Mouse (Mus musculus): ENCODE measurements around the gene Gltp. TPM values are rescaled to one million over a fixed set of nuclear protein-coding genes. Genes with fewer than 3 reads are reported as not detected.

Gene Gltp
- polyA plus RNA-seq, 1 experiment from 2014 or later, result 87.4 TPM

DNA sequence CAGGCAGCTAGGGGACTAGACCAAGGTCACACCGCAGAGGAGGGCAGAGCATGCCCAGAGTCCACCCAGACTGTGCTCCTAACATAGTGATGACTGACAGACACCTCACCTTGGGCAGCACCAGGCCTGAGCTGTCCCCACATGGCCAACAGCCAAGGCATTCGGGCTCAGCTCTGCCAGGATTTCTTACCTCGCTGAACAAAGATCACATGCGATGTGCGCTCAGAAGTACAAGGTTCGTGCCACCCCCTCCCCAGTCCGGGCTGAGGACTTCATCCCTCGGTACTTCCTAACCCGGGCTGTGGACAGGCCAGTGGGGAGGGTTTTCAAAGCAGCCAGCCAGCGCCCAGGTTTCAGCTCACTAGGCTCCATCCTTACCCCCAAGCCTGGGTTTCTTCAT, 33.4 kb downstream of the Gltp start:
- 36% methylated on average over 10 of the region's 10 CpGs for whole genome bisulfite sequencing
- Histone ChIP-seq H3K27me3 (ENCODE audit: control insufficient read depth, insufficient read depth, low read length) (peaks cover 10% of the 10 kb centered on the region), H3K4me1 (ENCODE audit: control insufficient read depth, insufficient read depth, low read length) (peaks cover 7% of the 10 kb centered on the region; the same call in 1 of the 2 replicates), H3K9me3 (ENCODE audit: control insufficient read depth, low read depth, low read length) (no peaks in the 10 kb centered on the region), H3K4me2 (replicated peaks; ENCODE audit: low read depth, low read length) (peak overlapping the region; percentile 95), H3K4me3 (ENCODE audit: low read depth, low read length) (peak overlapping the region; percentile 49), H3K36me3 (ENCODE audit: control insufficient read depth, insufficient read depth, low read length) (no peaks in the 10 kb centered on the region), H3K9ac (replicated peaks; ENCODE audit: low read depth, low read length) (no peak overlapping the region), H3K27ac (ENCODE audit: low read length) (no peak overlapping the region)
- no peak for ATAC-seq (ENCODE audit: insufficient number of reproducible peaks, insufficient read depth, low FRiP score, low read depth)

DNA sequence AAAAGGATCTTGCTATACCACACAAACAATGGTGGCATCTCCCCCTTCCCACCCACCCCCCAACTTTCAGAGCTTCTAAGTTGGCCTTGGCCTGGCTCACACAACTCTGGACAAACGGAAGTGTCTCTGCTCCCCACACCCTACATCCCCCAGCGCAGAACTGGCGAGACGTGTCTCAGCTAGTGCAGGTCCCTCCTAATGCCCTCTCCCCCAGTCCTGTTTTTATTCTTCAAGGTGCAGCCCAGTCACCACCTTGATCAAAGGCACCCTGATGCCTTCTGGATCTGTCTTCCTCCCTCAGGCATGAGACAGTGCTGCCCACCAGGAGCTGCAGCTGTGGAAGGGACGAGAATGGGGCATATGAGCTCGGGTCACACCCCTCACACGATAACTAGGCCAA, 34.5 kb downstream of the Gltp start:
- ATAC-seq (ENCODE audit: insufficient number of reproducible peaks, insufficient read depth, low FRiP score, low read depth), result no peak

GRCm38 (mm10) chr5:114655721-114656120, 35.1 kb downstream of the Gltp start:
- H3K4me1 ChIP-seq (ENCODE audit: control insufficient read depth, insufficient read depth, low read length), result peaks cover 7% of the 10 kb centered on the region; the same call in 1 of the 2 replicates
- ATAC-seq (ENCODE audit: insufficient number of reproducible peaks, insufficient read depth, low FRiP score, low read depth), result no peak
- H3K9ac ChIP-seq (replicated peaks; ENCODE audit: low read depth, low read length), result no peak overlapping the region
- peaks cover 10% of the 10 kb centered on the region for H3K27me3 ChIP-seq (ENCODE audit: control insufficient read depth, insufficient read depth, low read length)
- H3K4me2 ChIP-seq (replicated peaks; ENCODE audit: low read depth, low read length), result no peak overlapping the region
- no peak overlapping the region for H3K4me3 ChIP-seq (ENCODE audit: low read depth, low read length)
- H3K9me3 ChIP-seq (ENCODE audit: control insufficient read depth, low read depth, low read length), result no peaks in the 10 kb centered on the region
- no peak overlapping the region for H3K27ac ChIP-seq (ENCODE audit: low read length)
- no peaks in the 10 kb centered on the region for H3K36me3 ChIP-seq (ENCODE audit: control insufficient read depth, insufficient read depth, low read length)
- WGBS, result 81% methylated on average over 5 of the region's 5 CpGs

More for the DNA sequence above, 34.5 kb downstream of the Gltp start:
- Histone ChIP-seq H3K9me3 (ENCODE audit: control insufficient read depth, low read depth, low read length) (no peaks in the 10 kb centered on the region), H3K4me3 (ENCODE audit: low read depth, low read length) (no peak overlapping the region), H3K36me3 (ENCODE audit: control insufficient read depth, insufficient read depth, low read length) (no peaks in the 10 kb centered on the region), H3K4me2 (replicated peaks; ENCODE audit: low read depth, low read length) (no peak overlapping the region), H3K4me1 (ENCODE audit: control insufficient read depth, insufficient read depth, low read length) (peaks cover 7% of the 10 kb centered on the region; the same call in 1 of the 2 replicates), H3K27ac (ENCODE audit: low read length) (no peak overlapping the region), H3K9ac (replicated peaks; ENCODE audit: low read depth, low read length) (no peak overlapping the region), H3K27me3 (ENCODE audit: control insufficient read depth, insufficient read depth, low read length) (peaks cover 10% of the 10 kb centered on the region)
- WGBS, result 80% methylated on average over 7 of the region's 7 CpGs

- H3K9me3 ChIP-seq (ENCODE audit: control insufficient read depth, low read depth, low read length), result no peaks in the 10 kb centered on the region
- ATAC-seq (ENCODE audit: insufficient number of reproducible peaks, insufficient read depth, low FRiP score, low read depth), result no peak
- H3K27ac ChIP-seq (ENCODE audit: low read length), result no peak overlapping the region
- peaks cover 10% of the 10 kb centered on the region for H3K27me3 ChIP-seq (ENCODE audit: control insufficient read depth, insufficient read depth, low read length)
- H3K4me3 ChIP-seq (ENCODE audit: low read depth, low read length), result no peak overlapping the region
- peaks cover 7% of the 10 kb centered on the region; the same call in 1 of the 2 replicates for H3K4me1 ChIP-seq (ENCODE audit: control insufficient read depth, insufficient read depth, low read length)
- H3K9ac ChIP-seq (replicated peaks; ENCODE audit: low read depth, low read length), result no peak overlapping the region
- 72% methylated on average over 12 of the region's 15 CpGs for WGBS
- H3K36me3 ChIP-seq (ENCODE audit: control insufficient read depth, insufficient read depth, low read length), result no peaks in the 10 kb centered on the region
- H3K4me2 ChIP-seq (replicated peaks; ENCODE audit: low read depth, low read length), result no peak overlapping the region
Measured at GRCm38 (mm10) chr5:114653656-114654437, 36.9 kb downstream of the Gltp start.

GRCm38 (mm10) chr5:114651449-114651848, 39.3 kb downstream of the Gltp start:
- no peak overlapping the region for H3K27ac ChIP-seq (ENCODE audit: low read length)
- peaks cover 4% of the 10 kb centered on the region; the same call in 1 of the 2 replicates for H3K4me1 ChIP-seq (ENCODE audit: control insufficient read depth, insufficient read depth, low read length)
- no peak overlapping the region for H3K4me2 ChIP-seq (replicated peaks; ENCODE audit: low read depth, low read length)
- ATAC-seq (ENCODE audit: insufficient number of reproducible peaks, insufficient read depth, low FRiP score, low read depth), result no peak
- H3K9me3 ChIP-seq (ENCODE audit: control insufficient read depth, low read depth, low read length), result no peaks in the 10 kb centered on the region
- peaks cover 2% of the 10 kb centered on the region; the same call in 1 of the 2 replicates for H3K27me3 ChIP-seq (ENCODE audit: control insufficient read depth, insufficient read depth, low read length)
- 29% methylated on average over 3 of the region's 3 CpGs for WGBS
- H3K36me3 ChIP-seq (ENCODE audit: control insufficient read depth, insufficient read depth, low read length), result no peaks in the 10 kb centered on the region
- H3K4me3 ChIP-seq (ENCODE audit: low read depth, low read length), result no peak overlapping the region
- H3K9ac ChIP-seq (replicated peaks; ENCODE audit: low read depth, low read length), result no peak overlapping the region

GRCm38 (mm10) chr5:114651002-114651401, 39.8 kb downstream of the Gltp start:
- no peak for ATAC-seq (ENCODE audit: insufficient number of reproducible peaks, insufficient read depth, low FRiP score, low read depth)
- H3K9ac ChIP-seq (replicated peaks; ENCODE audit: low read depth, low read length), result no peak overlapping the region
- WGBS, result 39% methylated on average over 14 of the region's 14 CpGs
- no peak overlapping the region for H3K4me3 ChIP-seq (ENCODE audit: low read depth, low read length)
- no peak overlapping the region for H3K4me2 ChIP-seq (replicated peaks; ENCODE audit: low read depth, low read length)
- H3K36me3 ChIP-seq (ENCODE audit: control insufficient read depth, insufficient read depth, low read length), result no peaks in the 10 kb centered on the region
- H3K27ac ChIP-seq (ENCODE audit: low read length), result no peak overlapping the region
- no peaks in the 10 kb centered on the region for H3K27me3 ChIP-seq (ENCODE audit: control insufficient read depth, insufficient read depth, low read length)
- H3K4me1 ChIP-seq (ENCODE audit: control insufficient read depth, insufficient read depth, low read length), result peaks cover 4% of the 10 kb centered on the region; the same call in 1 of the 2 replicates
- H3K9me3 ChIP-seq (ENCODE audit: control insufficient read depth, low read depth, low read length), result no peaks in the 10 kb centered on the region

- Histone ChIP-seq H3K4me2 (replicated peaks; ENCODE audit: low read depth, low read length) (no peak overlapping the region), H3K9ac (replicated peaks; ENCODE audit: low read depth, low read length) (no peak overlapping the region), H3K9me3 (ENCODE audit: control insufficient read depth, low read depth, low read length) (no peaks in the 10 kb centered on the region), H3K4me1 (ENCODE audit: control insufficient read depth, insufficient read depth, low read length) (peaks cover 4% of the 10 kb centered on the region; the same call in 1 of the 2 replicates), H3K27ac (ENCODE audit: low read length) (no peak overlapping the region), H3K27me3 (ENCODE audit: control insufficient read depth, insufficient read depth, low read length) (no peaks in the 10 kb centered on the region), H3K36me3 (ENCODE audit: control insufficient read depth, insufficient read depth, low read length) (no peaks in the 10 kb centered on the region), H3K4me3 (ENCODE audit: low read depth, low read length) (no peak overlapping the region)
- ATAC-seq (ENCODE audit: insufficient number of reproducible peaks, insufficient read depth, low FRiP score, low read depth), result no peak
- 68% methylated on average over 11 of the region's 11 CpGs for WGBS
Measured at GRCm38 (mm10) chr5:114648728-114649311, 42.0 kb downstream of the Gltp start.

DNA sequence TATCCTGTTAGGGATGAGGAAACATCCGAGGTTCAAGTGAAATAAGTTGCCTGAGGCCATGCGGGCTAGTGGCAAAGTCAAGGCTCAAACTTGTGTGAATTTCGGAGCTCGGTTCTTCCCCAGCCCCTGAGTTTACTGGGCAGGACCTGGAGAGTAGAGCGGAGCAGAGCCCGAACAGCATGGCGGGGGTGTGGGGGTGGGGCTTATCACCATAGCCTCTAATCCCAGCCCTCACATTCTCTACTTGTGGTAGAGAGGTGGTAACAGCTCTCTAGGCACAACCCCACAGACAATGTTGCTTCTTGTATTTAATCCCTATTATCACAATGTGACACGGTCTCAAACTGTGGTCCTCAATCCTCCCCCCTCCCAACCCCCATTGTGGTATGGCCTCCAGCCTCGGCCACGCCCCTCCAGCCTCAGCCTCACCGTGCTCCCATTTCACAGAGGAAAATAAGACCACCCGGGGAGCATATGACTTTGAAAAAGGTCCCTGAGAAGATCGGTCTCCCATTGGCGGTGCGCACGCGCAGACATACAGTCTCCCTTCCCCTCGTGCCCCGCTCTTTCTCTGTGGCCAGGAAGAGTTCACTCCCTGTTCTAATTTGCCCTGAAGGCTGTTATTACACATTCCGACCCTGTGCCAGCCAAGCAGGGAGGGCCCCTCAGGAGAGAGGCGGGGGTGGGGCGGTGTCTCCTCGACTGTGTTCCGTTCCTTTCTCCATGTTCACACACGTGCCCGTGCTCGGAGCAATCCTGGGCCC, 43.4 kb downstream of the Gltp start:
- no peak overlapping the region for H3K9ac ChIP-seq (replicated peaks; ENCODE audit: low read depth, low read length)
- H3K4me2 ChIP-seq (replicated peaks; ENCODE audit: low read depth, low read length), result peak overlapping the region; percentile 49
- ATAC-seq (ENCODE audit: insufficient number of reproducible peaks, insufficient read depth, low FRiP score, low read depth), result peak; percentile 54; the same call in 1 of the 2 replicates
- WGBS, result 4% methylated on average over 27 of the region's 27 CpGs
- H3K4me1 ChIP-seq (ENCODE audit: control insufficient read depth, insufficient read depth, low read length), result peaks cover 4% of the 10 kb centered on the region; the same call in 1 of the 2 replicates
- H3K27ac ChIP-seq (ENCODE audit: low read length), result no peak overlapping the region; the same call in 1 of the 2 replicates
- no peaks in the 10 kb centered on the region for H3K9me3 ChIP-seq (ENCODE audit: control insufficient read depth, low read depth, low read length)
- H3K4me3 ChIP-seq (ENCODE audit: low read depth, low read length), result peak overlapping the region; percentile 18
- no peaks in the 10 kb centered on the region for H3K36me3 ChIP-seq (ENCODE audit: control insufficient read depth, insufficient read depth, low read length)
- no peaks in the 10 kb centered on the region for H3K27me3 ChIP-seq (ENCODE audit: control insufficient read depth, insufficient read depth, low read length)

Data from stomach, embryonic 14.5 days (tissue).